Comparison of ENCODE assay signal across 7 mouse cellular contexts in genomic region chr13:28786629-28787330, GRCm38 (mm10).
DNase-seq lines count a peak whose midpoint lies in the region; ATAC-seq and TF ChIP-seq lines count a peak whose summit lies in the region.

No protein-coding gene starts in this region.

- H3K4me3 ChIP-seq in hindbrain, embryonic 13.5 days, result no peak overlapping the region
- no peak overlapping the region for H3K4me3 ChIP-seq in limb, embryonic 15.5 days
- H3K4me3 ChIP-seq in liver, postnatal 0 days (ENCODE audit: low read depth, low read length), result no peak overlapping the region
- no peak overlapping the region for H3K4me3 ChIP-seq in thymus, adult 2 months (ENCODE audit: control insufficient read depth, insufficient read depth, low read length)

- no peak overlapping the region for H3K4me2 ChIP-seq in hindbrain, embryonic 13.5 days
- peak overlapping the region; percentile 28 for H3K4me2 ChIP-seq in limb, embryonic 15.5 days
- H3K4me2 ChIP-seq in liver, postnatal 0 days (ENCODE audit: low read depth, low read length), result no peak overlapping the region

- peak overlapping the region; percentile 78 for H3K27ac ChIP-seq in hindbrain, embryonic 13.5 days
- H3K27ac ChIP-seq in limb, embryonic 15.5 days, result peak overlapping the region; percentile 71
- H3K27ac ChIP-seq in liver, postnatal 0 days (ENCODE audit: low read depth), result no peak overlapping the region
- H3K27ac ChIP-seq in thymus, adult 2 months (ENCODE audit: control insufficient read depth, insufficient read depth, low read length), result no peak overlapping the region

- H3K36me3 ChIP-seq in hindbrain, embryonic 13.5 days, result no peaks in the 10 kb centered on the region
- no peaks in the 10 kb centered on the region for H3K36me3 ChIP-seq in limb, embryonic 15.5 days
- H3K36me3 ChIP-seq in liver, postnatal 0 days (replicated peaks; ENCODE audit: insufficient read depth, low read length), result no peaks in the 10 kb centered on the region
- H3K36me3 ChIP-seq in thymus, adult 2 months (ENCODE audit: control insufficient read depth, insufficient read depth, low read length), result no peaks in the 10 kb centered on the region

- no peak for TF ChIP-seq EP300 in liver, postnatal 0 days (IDR thresholded peaks at IDR 0.05; ENCODE audit: low read depth)

- no peak overlapping the region for H3K9ac ChIP-seq in hindbrain, embryonic 13.5 days
- no peak overlapping the region for H3K9ac ChIP-seq in limb, embryonic 15.5 days
- no peak overlapping the region for H3K9ac ChIP-seq in liver, postnatal 0 days (replicated peaks)

- no peaks in the 10 kb centered on the region for H3K9me3 ChIP-seq in hindbrain, embryonic 13.5 days
- H3K9me3 ChIP-seq in limb, embryonic 15.5 days, result no peaks in the 10 kb centered on the region
- H3K9me3 ChIP-seq in liver, postnatal 0 days (ENCODE audit: low read length), result no peaks in the 10 kb centered on the region

- no peaks in the 10 kb centered on the region for H3K27me3 ChIP-seq in hindbrain, embryonic 13.5 days
- no peaks in the 10 kb centered on the region for H3K27me3 ChIP-seq in limb, embryonic 15.5 days
- H3K27me3 ChIP-seq in liver, postnatal 0 days (ENCODE audit: insufficient read depth, low read length), result no peaks in the 10 kb centered on the region
- no peaks in the 10 kb centered on the region for H3K27me3 ChIP-seq in thymus, adult 2 months (ENCODE audit: control insufficient read depth, insufficient read depth, low read length)

- 21% methylated on average over 9 of the region's 9 CpGs for WGBS in hindbrain, embryonic 13.5 days
- WGBS in limb, embryonic 15.5 days, result 23% methylated on average over 9 of the region's 9 CpGs
- 62% methylated on average over 9 of the region's 9 CpGs for WGBS in liver, postnatal 0 days (ENCODE audit: insufficient replicate concordance)
- 88% methylated on average over 9 of the region's 9 CpGs for WGBS in thymus, adult 2 months

- ATAC-seq in hindbrain, embryonic 13.5 days (ENCODE audit: low FRiP score), result no peak
- ATAC-seq in limb, embryonic 15.5 days (ENCODE audit: insufficient number of reproducible peaks, low FRiP score, low TSS enrichment, low read depth), result no peak
- no peak for ATAC-seq in liver, postnatal 0 days
- ATAC-seq in granulocyte monocyte progenitor cell, adult 5-6 weeks (replicated peaks; ENCODE audit: poor library complexity, severe bottlenecking), result no peak

- no peak for TF ChIP-seq POLR2A in brain, embryonic 14.5 days (IDR thresholded peaks at IDR 0.05; ENCODE audit: borderline replicate concordance, extremely low read depth, insufficient read depth, insufficient read length, poor library complexity, severe bottlenecking)
- TF ChIP-seq POLR2A in thymus, adult 2 months (IDR thresholded peaks at IDR 0.05; ENCODE audit: control insufficient read depth, extremely low read depth, insufficient read depth, low read length, poor library complexity), result no peak

- H3K4me1 ChIP-seq in hindbrain, embryonic 13.5 days (replicated peaks), result peaks cover 45% of the 10 kb centered on the region
- peaks cover 22% of the 10 kb centered on the region for H3K4me1 ChIP-seq in limb, embryonic 15.5 days
- H3K4me1 ChIP-seq in liver, postnatal 0 days (ENCODE audit: insufficient read depth), result no peaks in the 10 kb centered on the region
- H3K4me1 ChIP-seq in thymus, adult 2 months (replicated peaks; ENCODE audit: control insufficient read depth, insufficient read depth, low read length), result peaks cover 20% of the 10 kb centered on the region

- no peak for TF ChIP-seq CTCF in brain, embryonic 14.5 days (IDR thresholded peaks at IDR 0.05; ENCODE audit: borderline replicate concordance, extremely low read depth, insufficient read depth, insufficient read length)
- no peak for TF ChIP-seq CTCF in liver, postnatal 0 days (IDR thresholded peaks at IDR 0.05; ENCODE audit: low read depth)
- TF ChIP-seq CTCF in thymus, adult 2 months (IDR thresholded peaks at IDR 0.05; ENCODE audit: borderline replicate concordance, control insufficient read depth, extremely low read depth, insufficient read depth, low read length, poor library complexity), result no peak

- peak; percentile 79 for DNase-seq in R1 (ENCODE audit: low read depth, low spot score)
- peak; percentile 82 for DNase-seq in brain, embryonic 14.5 days (ENCODE audit: low read depth)
- DNase-seq in liver, postnatal 0 days, result no peak
- no peak for DNase-seq in thymus, adult 2 months

Comparison
In these comparisons a context has a peak if more than half of its experiments do, and no peak if none do; other contexts are left out.
1. DNase-seq: peak in R1 (single experiment) and brain, embryonic 14.5 days (single experiment); none in liver, postnatal 0 days (single experiment) and thymus, adult 2 months (single experiment).
2. H3K27ac ChIP-seq: peak in hindbrain, embryonic 13.5 days (single experiment) and limb, embryonic 15.5 days (single experiment); none in liver, postnatal 0 days (single experiment) and thymus, adult 2 months (single experiment).